Mouse (Mus musculus): ENCODE measurements around the gene Mylk2. TPM values are rescaled to one million over a fixed set of nuclear protein-coding genes. Genes with fewer than 3 reads are reported as not detected.

Mylk2 gene
- 0.16 and 0.22 TPM in 2 replicates for total RNA-seq (2012; rRNA removed)

GRCm38 (mm10) chr2:152911031-152911430 lies at the start of gene Mylk2:
Gene Mylk2, plus strand, starts transcription at chr2:152911352.
- Histone ChIP-seq H3K4me3 (ENCODE audit: insufficient read depth in 1 of 2, low read depth in 1 of 2, low read length in 2 of 2, poor library complexity in 1 of 2, severe bottlenecking in 1 of 2) (no peak within 1 kb of the TSS), H3K9me3 (ENCODE audit: control insufficient read depth, insufficient read depth, low read depth, low read length) (no peaks in the 10 kb centered on the region), H3K9ac (ENCODE audit: insufficient read depth, low read depth, low read length, poor library complexity, severe bottlenecking) (no peak within 1 kb of the TSS), H3K36me3 (ENCODE audit: control insufficient read depth, insufficient read depth, low read length, poor library complexity, severe bottlenecking) (no peaks in the 10 kb centered on the region), H3K27ac (ENCODE audit: insufficient read depth, low read depth, low read length, poor library complexity, severe bottlenecking) (no peak within 1 kb of the TSS; the same call in 1 of the 2 replicates), H3K4me1 (ENCODE audit: control insufficient read depth in 2 of 2, insufficient read depth in 2 of 2, low read length in 2 of 2, poor library complexity in 1 of 2) (peaks cover 0 to 12% of the 10 kb centered on the region in 2 experiments; a peak in 1 of 4 replicates)
- DNase-seq (ENCODE audit: low read depth, low spot score) = no peak
- in situ Hi-C loops (cut with MboI; ENCODE audit: low sequenced_read_pairs in 2 of 2, unreplicated experiment in 2 of 2) = loop anchor here (10.0 to 25.0 kb wide), 2 partner anchors 226 to 234 kb away; no protein-coding TSS in a partner anchor
- no peak for TF ChIP-seq HCFC1 (IDR thresholded peaks at IDR 0.05; ENCODE audit: borderline replicate concordance, insufficient read depth, low read length)
- no peak for TF ChIP-seq ZC3H11A (IDR thresholded peaks at IDR 0.05; ENCODE audit: borderline replicate concordance, low read depth, low read length)
- no peak for TF ChIP-seq MAFK (IDR thresholded peaks at IDR 0.05; ENCODE audit: insufficient read depth, low read depth, low read length)
- TF ChIP-seq CHD2 (IDR thresholded peaks at IDR 0.05; ENCODE audit: low read depth, low read length) = no peak
- TF ChIP-seq ZNF384 (IDR thresholded peaks at IDR 0.05; ENCODE audit: low read depth, low read length) = no peak

GRCm38 (mm10) chr2:152861891-152862290 lies 49.3 kb upstream of the Mylk2 start:
- Histone ChIP-seq H3K9me3 (ENCODE audit: control insufficient read depth, insufficient read depth, low read depth, low read length) (no peaks in the 10 kb centered on the region), H3K4me1 (ENCODE audit: control insufficient read depth in 2 of 2, insufficient read depth in 2 of 2, low read length in 2 of 2, poor library complexity in 1 of 2) (0 out of 4 replicates have a peak, but pooled peaks cover 0 to 3% of the 10 kb centered on the region in 2 experiments), H3K36me3 (ENCODE audit: control insufficient read depth, insufficient read depth, low read length, poor library complexity, severe bottlenecking) (peaks cover 10% of the 10 kb centered on the region), H3K27ac (ENCODE audit: insufficient read depth, low read depth, low read length, poor library complexity, severe bottlenecking) (no peak overlapping the region), H3K4me3 (ENCODE audit: insufficient read depth in 1 of 2, low read depth in 1 of 2, low read length in 2 of 2, poor library complexity in 1 of 2, severe bottlenecking in 1 of 2) (no peak overlapping the region), H3K9ac (ENCODE audit: insufficient read depth, low read depth, low read length, poor library complexity, severe bottlenecking) (no peak overlapping the region)
- in situ Hi-C loops (cut with MboI; ENCODE audit: low sequenced_read_pairs in 2 of 2, unreplicated experiment in 2 of 2) = no loop called here
- TF ChIP-seq ZNF384 (IDR thresholded peaks at IDR 0.05; ENCODE audit: low read depth, low read length) = no peak
- TF ChIP-seq MAFK (IDR thresholded peaks at IDR 0.05; ENCODE audit: insufficient read depth, low read depth, low read length) = no peak
- no peak for TF ChIP-seq ZC3H11A (IDR thresholded peaks at IDR 0.05; ENCODE audit: borderline replicate concordance, low read depth, low read length)
- no peak for TF ChIP-seq HCFC1 (IDR thresholded peaks at IDR 0.05; ENCODE audit: borderline replicate concordance, insufficient read depth, low read length)
- TF ChIP-seq CHD2 (IDR thresholded peaks at IDR 0.05; ENCODE audit: low read depth, low read length) = no peak
- DNase-seq (ENCODE audit: low read depth, low spot score) = no peak

- no peak overlapping the region for H3K4me3 ChIP-seq (ENCODE audit: insufficient read depth in 1 of 2, low read depth in 1 of 2, low read length in 2 of 2, poor library complexity in 1 of 2, severe bottlenecking in 1 of 2)
- H3K36me3 ChIP-seq (ENCODE audit: control insufficient read depth, insufficient read depth, low read length, poor library complexity, severe bottlenecking) = peaks cover 10% of the 10 kb centered on the region
- no peak overlapping the region for H3K27ac ChIP-seq (ENCODE audit: insufficient read depth, low read depth, low read length, poor library complexity, severe bottlenecking)
- TF ChIP-seq MAFK (IDR thresholded peaks at IDR 0.05; ENCODE audit: insufficient read depth, low read depth, low read length) = no peak
- no peak for TF ChIP-seq HCFC1 (IDR thresholded peaks at IDR 0.05; ENCODE audit: borderline replicate concordance, insufficient read depth, low read length)
- no peaks in the 10 kb centered on the region for H3K9me3 ChIP-seq (ENCODE audit: control insufficient read depth, insufficient read depth, low read depth, low read length)
- in situ Hi-C loops (cut with MboI; ENCODE audit: low sequenced_read_pairs in 2 of 2, unreplicated experiment in 2 of 2) = no loop called here
- H3K4me1 ChIP-seq (ENCODE audit: control insufficient read depth in 2 of 2, insufficient read depth in 2 of 2, low read length in 2 of 2, poor library complexity in 1 of 2) = 0 out of 4 replicates have a peak, but pooled peaks cover 0 to 3% of the 10 kb centered on the region in 2 experiments
- H3K9ac ChIP-seq (ENCODE audit: insufficient read depth, low read depth, low read length, poor library complexity, severe bottlenecking) = no peak overlapping the region; the same call in 1 of the 2 replicates
- DNase-seq (ENCODE audit: low read depth, low spot score) = no peak
Measured at GRCm38 (mm10) chr2:152862638-152863037, 48.5 kb upstream of the Mylk2 start.

GRCm38 (mm10) chr2:152863346-152863745 lies 47.8 kb upstream of the Mylk2 start:
- in situ Hi-C loops (cut with MboI; ENCODE audit: low sequenced_read_pairs in 2 of 2, unreplicated experiment in 2 of 2) = no loop called here
- no peak for DNase-seq (ENCODE audit: low read depth, low spot score)
- Histone ChIP-seq H3K9me3 (ENCODE audit: control insufficient read depth, insufficient read depth, low read depth, low read length) (no peaks in the 10 kb centered on the region), H3K4me1 (ENCODE audit: control insufficient read depth in 2 of 2, insufficient read depth in 2 of 2, low read length in 2 of 2, poor library complexity in 1 of 2) (0 out of 4 replicates have a peak, but pooled peaks cover 0 to 3% of the 10 kb centered on the region in 2 experiments), H3K36me3 (ENCODE audit: control insufficient read depth, insufficient read depth, low read length, poor library complexity, severe bottlenecking) (peaks cover 10% of the 10 kb centered on the region), H3K4me3 (ENCODE audit: insufficient read depth in 1 of 2, low read depth in 1 of 2, low read length in 2 of 2, poor library complexity in 1 of 2, severe bottlenecking in 1 of 2) (no peak overlapping the region), H3K27ac (ENCODE audit: insufficient read depth, low read depth, low read length, poor library complexity, severe bottlenecking) (no peak overlapping the region), H3K9ac (ENCODE audit: insufficient read depth, low read depth, low read length, poor library complexity, severe bottlenecking) (no peak overlapping the region)
- TF ChIP-seq CHD2 (IDR thresholded peaks at IDR 0.05; ENCODE audit: low read depth, low read length) = no peak
- no peak for TF ChIP-seq ZNF384 (IDR thresholded peaks at IDR 0.05; ENCODE audit: low read depth, low read length)
- no peak for TF ChIP-seq HCFC1 (IDR thresholded peaks at IDR 0.05; ENCODE audit: borderline replicate concordance, insufficient read depth, low read length)
- TF ChIP-seq ZC3H11A (IDR thresholded peaks at IDR 0.05; ENCODE audit: borderline replicate concordance, low read depth, low read length) = no peak
- TF ChIP-seq MAFK (IDR thresholded peaks at IDR 0.05; ENCODE audit: insufficient read depth, low read depth, low read length) = no peak

- no peak overlapping the region for H3K4me3 ChIP-seq (ENCODE audit: insufficient read depth in 1 of 2, low read depth in 1 of 2, low read length in 2 of 2, poor library complexity in 1 of 2, severe bottlenecking in 1 of 2)
- in situ Hi-C loops (cut with MboI; ENCODE audit: low sequenced_read_pairs in 2 of 2, unreplicated experiment in 2 of 2) = no loop called here
- 0 out of 4 replicates have a peak, but pooled peaks cover 0 to 2% of the 10 kb centered on the region in 2 experiments for H3K4me1 ChIP-seq (ENCODE audit: control insufficient read depth in 2 of 2, insufficient read depth in 2 of 2, low read length in 2 of 2, poor library complexity in 1 of 2)
- DNase-seq (ENCODE audit: low read depth, low spot score) = no peak
- no peak overlapping the region for H3K27ac ChIP-seq (ENCODE audit: insufficient read depth, low read depth, low read length, poor library complexity, severe bottlenecking)
- no peak overlapping the region for H3K9ac ChIP-seq (ENCODE audit: insufficient read depth, low read depth, low read length, poor library complexity, severe bottlenecking)
- TF ChIP-seq ZNF384 (IDR thresholded peaks at IDR 0.05; ENCODE audit: low read depth, low read length) (no peak), ZC3H11A (IDR thresholded peaks at IDR 0.05; ENCODE audit: borderline replicate concordance, low read depth, low read length) (no peak), CHD2 (IDR thresholded peaks at IDR 0.05; ENCODE audit: low read depth, low read length) (no peak), HCFC1 (IDR thresholded peaks at IDR 0.05; ENCODE audit: borderline replicate concordance, insufficient read depth, low read length) (no peak), MAFK (IDR thresholded peaks at IDR 0.05; ENCODE audit: insufficient read depth, low read depth, low read length) (no peak)
- H3K9me3 ChIP-seq (ENCODE audit: control insufficient read depth, insufficient read depth, low read depth, low read length) = no peaks in the 10 kb centered on the region
- H3K36me3 ChIP-seq (ENCODE audit: control insufficient read depth, insufficient read depth, low read length, poor library complexity, severe bottlenecking) = peaks cover 35% of the 10 kb centered on the region
Measured at GRCm38 (mm10) chr2:152878239-152878638, 32.9 kb upstream of the Mylk2 start.

Measured in ES-E14 (cell line).